Mouse (Mus musculus) liver, adult 2 months (tissue): ENCODE results near the gene Trim66. TPM values are rescaled to one million over a fixed set of nuclear protein-coding genes. Genes with fewer than 3 reads are reported as not detected.
A peak's percentile ranks its signal among the peaks of the same experiment; 100 is the strongest.

Source experiments
- DNase-seq: peaks from one replicate; pipeline ENCODE4 v3.0.0-alpha.2; 2011; ENCODE audit warnings: low read depth, low spot score; ENCODE audit errors: extremely low read depth
- H3K27ac ChIP-seq: fragments of 200-500 bp; replicated peaks from 2 replicates; pipeline ENCODE4 v1.5.1; 2012; ENCODE audit warnings: low read depth, mild to moderate bottlenecking, control low read depth, inconsistent platforms, low read length; ENCODE audit not compliant: insufficient read depth
- H3K27me3 ChIP-seq: fragments of 200-500 bp; 2 replicates; pipeline ENCODE4 v1.6.1; 2012; ENCODE audit warnings: mild to moderate bottlenecking, moderate library complexity, low read length, inconsistent platforms; ENCODE audit not compliant: control insufficient read depth, insufficient read depth
- H3K36me3 ChIP-seq: fragments of 200-500 bp; 2 replicates; pipeline ENCODE4 v1.6.1; 2012; ENCODE audit warnings: low read length, inconsistent platforms; ENCODE audit not compliant: control insufficient read depth, insufficient read depth
- H3K4me1 ChIP-seq: fragments of 200-500 bp; 2 replicates; pipeline ENCODE4 v1.6.1; 2011; ENCODE audit warnings: low read length; ENCODE audit not compliant: control insufficient read depth, insufficient read depth
- H3K4me3 ChIP-seq: fragments of 200-500 bp; 2 replicates; pipeline ENCODE4 v1.5.1; 2011; ENCODE audit warnings: low read depth, mild to moderate bottlenecking, control low read depth, low read length, moderate library complexity; ENCODE audit not compliant: insufficient read depth
- H3K79me2 ChIP-seq: fragments of 200-500 bp; 2 replicates; pipeline ENCODE4 v1.6.1; 2012; ENCODE audit warnings: inconsistent platforms, mild to moderate bottlenecking, low read length, moderate library complexity; ENCODE audit not compliant: control insufficient read depth, insufficient read depth
- H3K9ac ChIP-seq: fragments of 200-500 bp; 2 replicates; pipeline ENCODE4 v1.6.1; 2012; ENCODE audit warnings: low read depth, mild to moderate bottlenecking, control low read depth, inconsistent platforms, low read length
- CTCF ChIP-seq: fragments of 200-500 bp; IDR thresholded peaks from 2 replicates; pipeline ENCODE4 v1.5.1; 2011; ENCODE audit warnings: low read depth, low read length, control low read depth
- POLR2A ChIP-seq: fragments of 200-500 bp; IDR thresholded peaks from 2 replicates; pipeline ENCODE4 v1.6.1; 2011; ENCODE audit warnings: low read length, control low read depth; ENCODE audit not compliant: insufficient read depth; ENCODE audit errors: extremely low read depth
- WGBS: fragments of 180-500 bp; shearing (Covaris S2); methylation state at CpG from one replicate; pipeline ENCODE4 v1.1.7; 2018; 5-methylcytosine and 5-hydroxymethylcytosine counted together
- polyA plus RNA-seq: library from polyadenylated mRNA; depleted of rRNA; stranded (reverse); fragments of >200 nt; gene quantifications from 2 replicates; pipeline ENCODE4 v1.2.3, GENCODE M21; 2012; rRNA removed
- total RNA-seq: library from RNA; depleted of rRNA; stranded (reverse); fragments of >200 nt; gene quantifications from 2 replicates; pipeline ENCODE4 v1.2.3, GENCODE M21; 2014; rRNA removed

Trim66 gene
- total RNA-seq: under 0.01 and 0.07 TPM in 2 replicates
- polyA plus RNA-seq: 0.04 and 0.06 TPM in 2 replicates

DNA sequence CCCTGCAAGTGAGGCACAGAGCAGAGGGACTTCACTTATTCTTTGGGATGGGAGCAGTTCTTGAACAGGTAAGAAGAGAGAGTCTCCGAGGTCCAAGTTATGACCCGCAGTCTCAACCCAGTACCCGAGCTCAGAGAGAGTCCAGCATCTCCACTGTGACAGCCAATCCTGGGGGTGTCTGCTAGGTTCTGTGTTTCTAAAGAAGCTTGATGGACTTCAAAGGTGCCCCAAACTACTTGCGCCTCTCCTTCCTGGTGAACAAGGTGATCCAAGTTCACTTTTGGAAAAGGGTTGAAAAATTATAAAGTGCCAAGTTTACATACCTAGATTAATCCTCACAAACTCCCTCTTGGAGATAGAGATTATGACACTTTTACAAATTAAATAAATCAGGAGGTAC, at the start of gene Trim66:
Trim66 (minus strand) TSS at position 101 of the 400 bp plus-strand sequence.
- TF ChIP-seq POLR2A (no peak), CTCF (no peak)
- Histone ChIP-seq H3K4me1 (no peaks in the 10 kb centered on the region), H3K36me3 (no peaks in the 10 kb centered on the region), H3K79me2 (no peaks in the 10 kb centered on the region), H3K9ac (no peak within 1 kb of the TSS), H3K27me3 (no peaks in the 10 kb centered on the region), H3K27ac (no peak within 1 kb of the TSS), H3K4me3 (no peak within 1 kb of the TSS)
- 87% methylated on average over 4 of the region's 4 CpGs for WGBS
- no peak for DNase-seq

GRCm38 (mm10) chr7:109546726-109547125, 38.8 kb upstream of the Trim66 start:
- 96% methylated on average over 5 of the region's 5 CpGs for WGBS
- H3K27ac ChIP-seq: no peak overlapping the region

GRCm38 (mm10) chr7:109546186-109546585, 38.3 kb upstream of the Trim66 start:
- no peak overlapping the region for H3K9ac ChIP-seq
- no peak overlapping the region for H3K27ac ChIP-seq
- 0 out of 2 replicates have a peak, but pooled peaks cover 3% of the 10 kb centered on the region for H3K79me2 ChIP-seq
- H3K4me3 ChIP-seq: no peak overlapping the region
- DNase-seq: no peak
- peaks cover 2% of the 10 kb centered on the region for H3K4me1 ChIP-seq
- H3K36me3 ChIP-seq: peaks cover 41% of the 10 kb centered on the region
- H3K27me3 ChIP-seq: no peaks in the 10 kb centered on the region
- TF ChIP-seq CTCF (no peak), POLR2A (no peak)
- 96% methylated on average over 2 of the region's 2 CpGs for WGBS

More at GRCm38 (mm10) chr7:109546726-109547125, 38.8 kb upstream of the Trim66 start:
- Histone ChIP-seq H3K4me1 (peaks cover 2% of the 10 kb centered on the region), H3K79me2 (0 out of 2 replicates have a peak, but pooled peaks cover 3% of the 10 kb centered on the region), H3K9ac (no peak overlapping the region), H3K36me3 (peaks cover 42% of the 10 kb centered on the region), H3K4me3 (no peak overlapping the region), H3K27me3 (no peaks in the 10 kb centered on the region)
- DNase-seq: no peak
- TF ChIP-seq CTCF: no peak
- TF ChIP-seq POLR2A: no peak

- Histone ChIP-seq H3K9ac (no peak overlapping the region), H3K79me2 (0 out of 2 replicates have a peak, but pooled peaks cover 3% of the 10 kb centered on the region), H3K4me3 (no peak overlapping the region), H3K27ac (no peak overlapping the region), H3K4me1 (no peaks in the 10 kb centered on the region; the same call in 1 of the 2 replicates), H3K27me3 (no peaks in the 10 kb centered on the region), H3K36me3 (peaks cover 42% of the 10 kb centered on the region)
- no peak for DNase-seq
- WGBS: 72% methylated on average over 10 of the region's 10 CpGs
- no peak for TF ChIP-seq CTCF
- TF ChIP-seq POLR2A: no peak
Measured at GRCm38 (mm10) chr7:109545255-109545993, 37.5 kb upstream of the Trim66 start.

DNA sequence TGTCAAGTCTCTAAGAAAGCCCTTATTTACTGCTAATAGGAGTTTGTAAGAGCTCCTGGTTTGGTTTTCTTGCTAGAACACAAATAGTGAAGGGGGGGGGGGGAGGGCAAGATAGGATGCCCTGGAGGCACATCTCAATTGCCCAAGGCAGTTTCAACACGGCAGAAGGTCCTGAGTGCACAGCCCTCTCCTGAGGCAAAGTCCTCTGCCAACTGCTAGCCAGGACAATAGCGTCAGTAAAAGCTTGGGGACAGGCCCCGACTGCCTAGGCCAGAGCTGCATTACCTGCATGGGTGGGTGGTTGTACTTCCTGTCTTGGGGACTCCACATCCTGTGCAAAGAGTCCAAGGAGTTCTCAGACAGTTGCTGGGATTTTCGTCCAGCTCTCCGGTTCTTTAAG, 36.9 kb upstream of the Trim66 start:
- Histone ChIP-seq H3K4me1 (no peaks in the 10 kb centered on the region; the same call in 1 of the 2 replicates), H3K4me3 (no peak overlapping the region), H3K27ac (no peak overlapping the region), H3K9ac (no peak overlapping the region), H3K79me2 (0 out of 2 replicates have a peak, but pooled peaks cover 3% of the 10 kb centered on the region), H3K27me3 (no peaks in the 10 kb centered on the region), H3K36me3 (peaks cover 42% of the 10 kb centered on the region)
- 56% methylated on average over 5 of the region's 5 CpGs for WGBS
- DNase-seq: no peak
- no peak for TF ChIP-seq POLR2A
- no peak for TF ChIP-seq CTCF

DNA sequence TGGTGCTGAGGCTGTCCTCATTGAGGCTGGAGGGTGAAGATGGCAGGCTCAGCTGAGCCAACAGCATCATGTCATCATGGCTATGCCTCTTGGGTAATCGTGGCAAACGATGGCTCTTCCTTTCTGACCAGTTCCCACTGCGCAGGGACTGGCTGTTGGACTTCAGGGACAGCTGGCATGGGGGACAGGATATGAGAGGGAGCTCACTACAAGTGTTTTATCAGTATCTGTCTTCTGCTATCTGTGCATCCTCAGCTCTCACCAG, 34.4 kb upstream of the Trim66 start:
- WGBS: 75% methylated on average over 3 of the region's 3 CpGs
- TF ChIP-seq CTCF (no peak), POLR2A (no peak)

More for the DNA sequence above, 34.4 kb upstream of the Trim66 start:
- H3K27me3 ChIP-seq: no peaks in the 10 kb centered on the region
- H3K27ac ChIP-seq: peak overlapping the region; percentile 27
- H3K79me2 ChIP-seq: 0 out of 2 replicates have a peak, but pooled peaks cover 3% of the 10 kb centered on the region
- no peak overlapping the region for H3K4me3 ChIP-seq
- DNase-seq: no peak
- H3K36me3 ChIP-seq: peaks cover 43% of the 10 kb centered on the region
- no peaks in the 10 kb centered on the region; the same call in 1 of the 2 replicates for H3K4me1 ChIP-seq
- no peak overlapping the region for H3K9ac ChIP-seq
